Mouse (Mus musculus) hematopoietic stem cell, adult 5-6 weeks (primary cell): ENCODE results near the gene Gm49369. TPM values are rescaled to one million over a fixed set of nuclear protein-coding genes. Genes with fewer than 3 reads are reported as not detected.

Experiments
- total RNA-seq: library from RNA; stranded (forward); fragments of 172-1452, 232-1000 nt; gene quantifications from 2 replicates; pipeline ENCODE4 v1.2.3, GENCODE M21; 2017

Gene Gm49369
- total RNA-seq, 1 experiment from 2014 or later = 18.0 TPM

Other genes with a start within 250 kb of the Gm49369 start
- not detected in 2 replicates for gene Gm39115, start 246.6 kb downstream of the Gm49369 start, total RNA-seq
- not detected in 2 replicates for gene Gm45337, start 238.1 kb downstream of the Gm49369 start, total RNA-seq
- gene Gm29735, start 225.6 kb downstream of the Gm49369 start, total RNA-seq = not detected in 2 replicates
- not detected in 2 replicates for gene Gm4553, start 216.9 kb downstream of the Gm49369 start, total RNA-seq
- gene Krtap5-2, start 206.7 kb downstream of the Gm49369 start, total RNA-seq = not detected in 2 replicates
- gene Gm10153, start 192.3 kb downstream of the Gm49369 start, total RNA-seq = not detected in 2 replicates
- not detected in 2 replicates for gene Krtap5-3, start 181.3 kb downstream of the Gm49369 start, total RNA-seq
- not detected in 2 replicates for gene Gm7579, start 170.8 kb downstream of the Gm49369 start, total RNA-seq
- gene Krtap5-5, start 152.7 kb downstream of the Gm49369 start, total RNA-seq = not detected in 2 replicates
- not detected in 2 replicates for gene Gm40460, start 141.6 kb downstream of the Gm49369 start, total RNA-seq
- not detected in 2 replicates for gene Gm2431, start 124.3 kb downstream of the Gm49369 start, total RNA-seq
- gene Gm4559, start 108.3 kb downstream of the Gm49369 start, total RNA-seq = not detected in 2 replicates
- not detected in 2 replicates for gene Krtap5-1, start 85.5 kb downstream of the Gm49369 start, total RNA-seq
- gene Krtap5-4, start 79.1 kb downstream of the Gm49369 start, total RNA-seq = not detected in 2 replicates
- not detected in 2 replicates for gene Ifitm10, start 8.9 kb downstream of the Gm49369 start, total RNA-seq
- 123 and 168 TPM in 2 replicates for gene Ctsd, start 5.4 kb upstream of the Gm49369 start, total RNA-seq
- gene Syt8, start 52.2 kb upstream of the Gm49369 start, total RNA-seq = not detected in 2 replicates
- 8.2 and 12.3 TPM in 2 replicates for gene Tnni2, start 59.1 kb upstream of the Gm49369 start, total RNA-seq
- gene Lsp1, start 78.1 kb upstream of the Gm49369 start, total RNA-seq = 233 and 282 TPM in 2 replicates
- gene Tnnt3, start 116.2 kb upstream of the Gm49369 start, total RNA-seq = 0.55 and 9.3 TPM in 2 replicates
- gene Mrpl23, start 150.0 kb upstream of the Gm49369 start, total RNA-seq = 28.1 and 42.5 TPM in 2 replicates